Mouse (Mus musculus) spleen, embryonic (tissue): ENCODE results near the gene Naa38.

Experiments
- CTCF ChIA-PET: fragments of 350-600 bp; sonication (Branson Sonifier 250); formaldehyde crosslinking; loops from one replicate; lab custom pipeline; 2022; lab: Charles Lee

Gene Naa38

GRCm38 (mm10) chr11:69372780-69373170 lies 22.5 kb upstream of the Naa38 start:
- CTCF ChIA-PET = interaction anchor here (0.6 kb wide), 1 partner anchor 100 kb away, joined by 3 read pairs; no protein-coding TSS in a partner anchor

- CTCF ChIA-PET = no interaction called here
Observed at GRCm38 (mm10) chr11:69373223-69373965, 21.9 kb upstream of the Naa38 start.

GRCm38 (mm10) chr11:69375646-69376045 lies 19.6 kb upstream of the Naa38 start:
- CTCF ChIA-PET = interaction anchor here (0.6 kb wide), 1 partner anchor 332 kb away, joined by 4 read pairs; no protein-coding TSS in a partner anchor

DNA sequence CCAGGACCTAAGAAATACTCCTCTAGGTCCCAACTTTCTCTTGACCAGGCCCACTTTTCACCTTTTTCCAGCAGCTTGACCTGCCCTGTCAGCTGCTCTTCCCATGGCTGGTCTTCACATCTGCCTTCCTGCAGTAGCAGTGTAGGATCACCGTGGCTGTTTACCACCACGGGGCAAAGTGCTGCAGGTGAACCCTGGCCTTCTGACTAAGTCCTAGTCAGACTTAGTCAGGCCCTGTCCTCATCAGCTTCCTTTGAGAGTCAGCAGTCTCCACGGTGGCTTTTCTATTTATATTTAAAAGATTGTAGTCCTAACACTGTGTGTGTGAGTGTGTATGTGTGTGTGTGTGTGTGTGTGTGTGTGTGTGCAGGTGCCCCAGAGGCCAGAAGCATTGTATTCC lies 17.5 kb upstream of the Naa38 start:
- CTCF ChIA-PET = interaction anchor here (0.6 kb wide), 2 partner anchors 72 to 325 kb away, joined by 3 read pairs; no protein-coding TSS in a partner anchor

DNA sequence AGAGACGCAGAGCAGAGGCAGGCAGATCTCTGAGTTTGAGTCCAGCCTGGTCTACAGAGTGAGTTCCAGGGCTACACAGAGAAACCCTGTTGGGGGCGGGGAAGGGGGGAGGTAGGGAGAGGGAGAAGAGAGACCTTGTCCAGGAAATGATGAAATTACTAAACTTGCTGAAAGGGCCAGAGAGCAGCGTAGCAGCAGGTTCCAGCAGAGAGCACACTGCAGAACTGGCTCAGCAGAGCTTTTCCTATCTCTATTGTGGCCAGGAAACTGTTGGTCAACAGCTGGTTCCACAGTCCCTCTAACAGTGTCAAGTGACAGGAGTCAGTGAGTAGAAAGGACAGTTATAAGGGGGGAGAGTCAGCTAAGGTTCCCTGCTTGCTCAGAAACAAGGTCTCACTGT lies 15.7 kb upstream of the Naa38 start:
- CTCF ChIA-PET = no interaction called here

DNA sequence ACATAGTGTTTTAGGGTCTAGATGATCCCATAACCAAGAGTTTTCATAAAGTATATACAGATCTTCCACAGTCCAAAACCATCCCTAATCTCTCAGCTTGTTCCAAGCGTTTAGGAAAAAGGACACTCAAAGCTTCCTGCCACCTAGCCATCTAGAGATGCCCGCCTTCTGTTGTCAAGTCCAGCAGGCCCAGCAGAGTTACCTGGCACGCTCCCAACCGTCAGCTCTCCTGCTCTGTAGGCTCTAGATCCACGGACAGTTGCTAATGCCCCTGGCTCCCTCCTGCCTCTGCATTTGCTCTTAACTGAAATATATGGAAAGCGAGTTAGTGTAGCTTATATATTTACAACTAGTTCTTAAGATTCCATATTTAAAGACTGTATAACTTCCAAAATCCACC lies 13.9 kb upstream of the Naa38 start:
- CTCF ChIA-PET = interaction anchor here (0.6 kb wide), 1 partner anchor 74 kb away, joined by 8 read pairs; no protein-coding TSS in a partner anchor

- CTCF ChIA-PET = interaction anchor here (0.7 kb wide), 1 partner anchor 20 kb away, joined by 4 read pairs; no protein-coding TSS in a partner anchor
Observed at GRCm38 (mm10) chr11:69382478-69383105, 12.7 kb upstream of the Naa38 start.

DNA sequence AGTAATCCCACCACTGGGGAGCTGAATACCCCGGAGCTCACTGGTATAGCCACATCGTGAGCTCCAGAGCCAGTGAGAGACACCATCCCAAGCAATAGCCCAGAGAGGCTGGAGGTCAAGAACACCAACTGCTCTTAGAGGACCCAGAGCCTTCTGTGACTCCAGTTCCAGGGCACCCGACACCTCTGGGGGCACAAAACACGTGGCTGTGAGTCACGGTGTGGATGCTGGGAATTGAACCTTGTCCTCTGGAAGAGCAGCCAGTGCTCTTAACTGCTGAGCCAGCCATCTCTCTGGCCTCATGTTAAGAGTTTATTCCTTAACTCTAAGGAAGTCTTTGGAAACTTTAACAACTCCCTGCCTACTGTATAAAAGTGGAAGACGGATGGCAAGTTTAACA lies 10.3 kb upstream of the Naa38 start:
- CTCF ChIA-PET = no interaction called here

DNA sequence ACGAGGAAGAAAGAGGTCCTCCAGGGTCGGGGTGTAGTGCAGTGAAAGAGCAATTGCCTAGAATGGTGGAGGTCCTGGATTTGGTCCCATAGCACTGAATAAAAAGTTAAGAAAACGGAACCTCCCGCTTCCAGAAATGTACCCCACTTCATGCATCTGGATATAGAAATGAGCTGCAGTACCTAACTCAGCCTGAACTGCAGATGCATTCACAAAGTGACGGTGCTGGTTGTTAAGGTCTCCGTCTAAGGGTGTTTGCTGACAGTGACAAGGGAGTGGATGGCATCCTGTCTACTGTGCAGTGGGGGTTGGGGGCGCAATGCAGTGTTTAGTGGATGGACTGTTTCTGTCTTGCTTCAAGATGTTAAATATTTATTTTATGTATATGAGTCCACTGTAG lies 8.5 kb upstream of the Naa38 start:
- CTCF ChIA-PET = no interaction called here

GRCm38 (mm10) chr11:69388680-69389079 lies 6.6 kb upstream of the Naa38 start:
- CTCF ChIA-PET = interaction anchor here (0.6 to 1.2 kb wide), 3 partner anchors 24 to 73 kb away, joined by 3 to 12 read pairs (median 3); no protein-coding TSS in a partner anchor

DNA sequence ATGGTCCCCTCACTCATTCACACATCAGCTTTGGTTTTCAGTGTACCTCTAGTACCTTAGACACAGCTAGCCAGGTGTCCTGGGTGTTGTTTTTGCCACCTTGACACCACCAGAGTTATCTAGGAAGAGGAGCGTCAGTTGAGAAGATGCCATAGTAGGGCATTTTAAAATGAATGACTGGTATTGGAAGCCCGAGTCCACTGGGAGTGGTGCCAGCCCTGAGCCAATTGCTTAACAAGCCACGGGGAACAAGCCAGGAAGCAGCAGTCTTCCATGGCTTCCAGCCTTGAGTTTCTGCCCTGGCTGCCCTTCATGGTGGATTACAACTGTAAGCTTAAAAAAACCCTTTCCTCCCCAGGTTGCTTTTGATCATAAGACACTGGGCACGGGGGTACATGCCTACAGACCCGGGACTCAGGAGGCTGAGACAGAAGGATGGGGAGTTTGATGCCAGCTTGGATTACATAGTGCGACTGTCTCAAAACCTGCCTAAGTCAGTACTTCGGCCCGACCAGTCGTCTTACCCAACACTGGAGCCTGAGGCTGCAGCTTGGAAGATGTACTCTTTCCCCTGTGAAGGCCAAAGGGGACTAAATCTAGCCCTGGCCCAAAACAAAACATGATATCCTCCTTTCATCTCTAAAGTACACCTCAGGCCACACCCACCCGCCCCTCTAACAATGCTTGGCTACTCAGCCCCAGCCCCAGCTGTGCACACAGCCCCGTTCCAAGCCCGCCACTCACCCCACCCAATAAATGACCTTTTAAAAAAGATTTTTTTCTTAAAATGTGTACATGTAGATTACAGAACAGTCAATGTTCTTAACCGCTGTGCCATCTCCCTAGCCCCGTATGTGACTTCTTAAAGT lies 5.5 kb upstream of the Naa38 start:
- CTCF ChIA-PET = interaction anchor here (0.7 to 1.5 kb wide), 2 partner anchors 116 to 119 kb away, joined by 4 to 8 read pairs; no protein-coding TSS in a partner anchor

GRCm38 (mm10) chr11:69390400-69391034 lies 4.8 kb upstream of the Naa38 start:
- CTCF ChIA-PET = interaction anchor here (0.6 to 1.5 kb wide), 4 partner anchors 42 to 121 kb away, joined by 3 to 9 read pairs (median 6); no protein-coding TSS in a partner anchor

- CTCF ChIA-PET = interaction anchor here (0.6 to 1.2 kb wide), 2 partner anchors 19 to 52 kb away, joined by 3 read pairs; no protein-coding TSS in a partner anchor
Observed at GRCm38 (mm10) chr11:69394591-69395167, 608 bp upstream of the Naa38 start.

- CTCF ChIA-PET = interaction anchor here (0.5 to 0.8 kb wide), 2 partner anchors 36 to 153 kb away, joined by 3 read pairs; partner anchors contain the start of gene Dnah2
Observed at GRCm38 (mm10) chr11:69395634-69396373, 517 bp downstream of the Naa38 start.

DNA sequence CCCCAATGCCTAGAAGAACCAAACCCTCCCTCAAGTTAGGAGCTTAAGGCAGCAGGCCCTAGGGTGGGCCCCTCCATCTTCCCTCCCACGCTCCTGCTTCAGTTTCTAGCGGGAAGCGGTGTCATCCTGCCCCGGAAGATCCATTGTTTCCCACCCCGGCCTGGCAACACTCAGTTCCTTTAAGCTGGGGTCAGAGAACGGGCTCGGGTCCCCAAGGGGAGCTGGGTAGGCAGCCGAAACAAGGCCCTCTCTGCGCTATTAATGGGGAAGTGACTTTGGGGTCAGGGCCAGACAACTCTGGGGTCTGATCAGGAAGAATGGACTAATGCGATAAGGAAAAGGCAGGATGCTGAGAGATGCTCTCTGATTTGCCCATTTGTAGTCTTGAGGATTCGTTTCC lies 1.5 kb downstream of the Naa38 start:
- CTCF ChIA-PET = no interaction called here

GRCm38 (mm10) chr11:69397581-69398057 lies 2.3 kb downstream of the Naa38 start:
- CTCF ChIA-PET = no interaction called here

- CTCF ChIA-PET = no interaction called here
Observed at GRCm38 (mm10) chr11:69398059-69398458, 2.8 kb downstream of the Naa38 start, which contains the start of gene Tmem88. Tmem88 (minus strand) TSS chr11:69398234.

- CTCF ChIA-PET = interaction anchor here (0.6 kb wide), 2 partner anchors 25 to 189 kb away, joined by 3 to 4 read pairs; no protein-coding TSS in a partner anchor
Observed at GRCm38 (mm10) chr11:69398486-69399200, 3.4 kb downstream of the Naa38 start.
